Mouse (Mus musculus): ENCODE results near the gene Rap1b. TPM values are rescaled to one million over a fixed set of nuclear protein-coding genes. Genes with fewer than 3 reads are reported as not detected.

Gene Rap1b
- total RNA-seq, 2 experiments from 2014 or later, result 174 to 514 TPM

- no peak for ATAC-seq (ENCODE audit: poor library complexity, severe bottlenecking)
Observed at GRCm38 (mm10) chr10:117824139-117824538, 21.7 kb downstream of the Rap1b start.

- ATAC-seq (ENCODE audit: poor library complexity, severe bottlenecking), result no peak
Observed at GRCm38 (mm10) chr10:117823321-117823720, 22.5 kb downstream of the Rap1b start.

- peak; percentile 95 for ATAC-seq (ENCODE audit: poor library complexity, severe bottlenecking)
Observed at GRCm38 (mm10) chr10:117818600-117818999, 27.2 kb downstream of the Rap1b start.

- ATAC-seq (ENCODE audit: poor library complexity, severe bottlenecking), result no peak
Observed at GRCm38 (mm10) chr10:117816721-117817120, 29.1 kb downstream of the Rap1b start.

- ATAC-seq (ENCODE audit: poor library complexity, severe bottlenecking), result no peak
Observed at GRCm38 (mm10) chr10:117812501-117812900, 33.3 kb downstream of the Rap1b start.

GRCm38 (mm10) chr10:117811555-117811954 lies 34.3 kb downstream of the Rap1b start:
- ATAC-seq (ENCODE audit: poor library complexity, severe bottlenecking), result no peak

- ATAC-seq (ENCODE audit: poor library complexity, severe bottlenecking), result no peak
Observed at GRCm38 (mm10) chr10:117810506-117810905, 35.3 kb downstream of the Rap1b start.

- peak; percentile 67 for ATAC-seq (ENCODE audit: poor library complexity, severe bottlenecking)
Observed at GRCm38 (mm10) chr10:117808068-117808467, 37.8 kb downstream of the Rap1b start.

- ATAC-seq (ENCODE audit: poor library complexity, severe bottlenecking), result no peak
Observed at GRCm38 (mm10) chr10:117805919-117806318, 39.9 kb downstream of the Rap1b start.

GRCm38 (mm10) chr10:117803870-117804850 lies 41.7 kb downstream of the Rap1b start:
- peak; percentile 36; the same call in 1 of the 2 replicates for ATAC-seq (ENCODE audit: poor library complexity, severe bottlenecking)

GRCm38 (mm10) chr10:117801886-117802285 lies 43.9 kb downstream of the Rap1b start:
- no peak for ATAC-seq (ENCODE audit: poor library complexity, severe bottlenecking)

GRCm38 (mm10) chr10:117799806-117800205 lies 46.0 kb downstream of the Rap1b start:
- no peak for ATAC-seq (ENCODE audit: poor library complexity, severe bottlenecking)

GRCm38 (mm10) chr10:117798436-117799035 lies 47.3 kb downstream of the Rap1b start:
- no peak for ATAC-seq (ENCODE audit: poor library complexity, severe bottlenecking)

- no peak for ATAC-seq (ENCODE audit: poor library complexity, severe bottlenecking)
Observed at GRCm38 (mm10) chr10:117797684-117798083, 48.2 kb downstream of the Rap1b start.

GRCm38 (mm10) chr10:117797106-117797505 lies 48.7 kb downstream of the Rap1b start:
- no peak for ATAC-seq (ENCODE audit: poor library complexity, severe bottlenecking)

GRCm38 (mm10) chr10:117796181-117796580 lies 49.7 kb downstream of the Rap1b start:
- ATAC-seq (ENCODE audit: poor library complexity, severe bottlenecking), result no peak

GRCm38 (mm10) chr10:117795206-117795605 lies 50.6 kb downstream of the Rap1b start:
- no peak for ATAC-seq (ENCODE audit: poor library complexity, severe bottlenecking)

- ATAC-seq (ENCODE audit: poor library complexity, severe bottlenecking), result peak; percentile 23; the same call in 1 of the 2 replicates
Observed at GRCm38 (mm10) chr10:117793436-117794030, 52.3 kb downstream of the Rap1b start.

- ATAC-seq (ENCODE audit: poor library complexity, severe bottlenecking), result peak; percentile 90
Observed at GRCm38 (mm10) chr10:117792141-117793091, 53.4 kb downstream of the Rap1b start, which contains the start of gene Nup107. TSS of gene Nup107 (minus strand) at chr10:117792705.

GRCm38 (mm10) chr10:117791171-117791470 lies 54.7 kb downstream of the Rap1b start:
- ATAC-seq (ENCODE audit: poor library complexity, severe bottlenecking), result no peak

Data from megakaryocyte, adult 5-6 weeks (primary cell).